Mouse (Mus musculus): ENCODE measurements at regions not wholly inside any gene's neighbourhood (a gene's known extent, or its start where the extent isn't known, plus 50 kb on each side); places are given as distances from the start of the nearest gene placed in this dataset.
A peak's percentile ranks its signal among the peaks of the same experiment; 100 is the strongest.
"Not testable (repeated sequence)": the region's sequence is repeated elsewhere in the genome, so short reads cannot be mapped to it uniquely, and the experiment has no call there.

- no peak for DNase-seq (ENCODE audit: low read depth, low spot score)
Measured at GRCm38 (mm10) chr8:35020480-35020879, 745.1 kb upstream of the Gm19410 start.

GRCm38 (mm10) chr8:35022649-35023048 lies 742.9 kb upstream of the Gm19410 start:
- DNase-seq (ENCODE audit: low read depth, low spot score), result no peak

- DNase-seq (ENCODE audit: low read depth, low spot score), result no peak
Measured at GRCm38 (mm10) chr8:35047798-35048197, 717.8 kb upstream of the Gm19410 start.

GRCm38 (mm10) chr8:35053444-35053843 lies 712.1 kb upstream of the Gm19410 start:
- no peak for DNase-seq (ENCODE audit: low read depth, low spot score)

GRCm38 (mm10) chr8:35061048-35061447 lies 704.5 kb upstream of the Gm19410 start:
- no peak for DNase-seq (ENCODE audit: low read depth, low spot score)

GRCm38 (mm10) chr8:35068228-35068627 lies 697.4 kb upstream of the Gm19410 start:
- no peak for DNase-seq (ENCODE audit: low read depth, low spot score)

GRCm38 (mm10) chr8:35070246-35070989 lies 695.2 kb upstream of the Gm19410 start:
- DNase-seq (ENCODE audit: low read depth, low spot score), result peak; percentile 27

- DNase-seq (ENCODE audit: low read depth, low spot score), result no peak
Measured at GRCm38 (mm10) chr8:35075971-35076370, 689.6 kb upstream of the Gm19410 start.

GRCm38 (mm10) chr8:35083161-35083560 lies 682.4 kb upstream of the Gm19410 start:
- no peak for DNase-seq (ENCODE audit: low read depth, low spot score)

- no peak for DNase-seq (ENCODE audit: low read depth, low spot score)
Measured at GRCm38 (mm10) chr8:35087070-35087469, 678.5 kb upstream of the Gm19410 start.

GRCm38 (mm10) chr8:35088380-35089244 lies 677.0 kb upstream of the Gm19410 start:
- no peak for DNase-seq (ENCODE audit: low read depth, low spot score)

- no peak for DNase-seq (ENCODE audit: low read depth, low spot score)
Measured at GRCm38 (mm10) chr8:35089519-35089918, 676.1 kb upstream of the Gm19410 start.

- DNase-seq (ENCODE audit: low read depth, low spot score), result peak; percentile 82
Measured at GRCm38 (mm10) chr8:35101701-35102100, 663.9 kb upstream of the Gm19410 start.

- not testable (repeated sequence) for DNase-seq (ENCODE audit: low read depth, low spot score)
Measured at GRCm38 (mm10) chr8:35102102-35102501, 663.5 kb upstream of the Gm19410 start.

GRCm38 (mm10) chr8:35104465-35104876 lies 661.1 kb upstream of the Gm19410 start:
- DNase-seq (ENCODE audit: low read depth, low spot score), result peak; percentile 14

- DNase-seq (ENCODE audit: low read depth, low spot score), result peak; percentile 7
Measured at GRCm38 (mm10) chr8:35109506-35110217, 655.9 kb upstream of the Gm19410 start.

- DNase-seq (ENCODE audit: low read depth, low spot score), result no peak
Measured at GRCm38 (mm10) chr8:35110286-35110685, 655.3 kb upstream of the Gm19410 start.

GRCm38 (mm10) chr8:35111130-35111529 lies 654.5 kb upstream of the Gm19410 start:
- no peak for DNase-seq (ENCODE audit: low read depth, low spot score)

- DNase-seq (ENCODE audit: low read depth, low spot score), result no peak
Measured at GRCm38 (mm10) chr8:35112591-35113265, 652.9 kb upstream of the Gm19410 start.

GRCm38 (mm10) chr8:35114031-35114430 lies 651.6 kb upstream of the Gm19410 start:
- DNase-seq (ENCODE audit: low read depth, low spot score), result no peak

- DNase-seq (ENCODE audit: low read depth, low spot score), result no peak
Measured at GRCm38 (mm10) chr8:35120612-35121011, 645.0 kb upstream of the Gm19410 start.
